Mouse (Mus musculus): ENCODE data around the gene H2-M1. TPM values are rescaled to one million over a fixed set of nuclear protein-coding genes. Genes with fewer than 3 reads are reported as not detected.

H2-M1 gene
- total RNA-seq (2021) = not detected
- polyA plus RNA-seq (2012; rRNA removed) = not detected in 2 replicates
- long read RNA-seq = 0 reads

DNA sequence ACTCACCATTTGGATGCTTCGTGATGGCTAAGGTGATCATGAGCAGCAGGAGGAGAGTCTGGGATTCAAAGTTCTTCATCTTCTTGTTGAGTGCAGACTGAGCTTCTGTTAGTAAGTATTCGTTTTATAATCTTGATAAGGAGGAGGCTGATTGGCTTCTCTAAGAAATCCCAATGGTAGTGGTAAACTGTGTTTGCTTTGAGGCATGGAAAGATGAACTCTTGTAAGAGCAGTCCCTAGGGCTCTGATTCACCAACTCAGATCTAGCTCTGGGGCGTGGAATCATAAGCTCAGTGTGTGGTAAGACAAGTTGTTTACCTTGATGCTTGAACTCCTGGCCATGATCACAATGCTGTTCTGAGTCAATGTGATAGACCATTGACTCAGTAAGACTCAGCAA lies at the start of gene H2-M1:
H2-M1 (minus strand) TSS at position 101 of the 400 bp plus-strand sequence.
- H3K27me3 ChIP-seq (ENCODE audit: control insufficient read depth, insufficient read depth, low read length) = no peaks in the 10 kb centered on the region
- WGBS = 50% methylated on average over 3 of the region's 3 CpGs
- no peaks in the 10 kb centered on the region for H3K4me1 ChIP-seq (ENCODE audit: control insufficient read depth, insufficient read depth, low read length)
- no peaks in the 10 kb centered on the region for H3K36me3 ChIP-seq (ENCODE audit: control insufficient read depth, insufficient read depth, low read length)
- intact Hi-C loops (cut with DNase I) = no loop called here
- H3K27ac ChIP-seq = no peak within 1 kb of the TSS
- no peaks in the 10 kb centered on the region for H3K79me2 ChIP-seq (replicated peaks; ENCODE audit: control insufficient read depth, insufficient read depth, low read length)
- no peak within 1 kb of the TSS for H3K9ac ChIP-seq (ENCODE audit: low read depth, low read length)
- H3K4me3 ChIP-seq = no peak within 1 kb of the TSS
- no peak for DNase-seq
- TF ChIP-seq POLR2A (IDR thresholded peaks at IDR 0.05; ENCODE audit: insufficient read depth, low read depth, low read length) (no peak), EP300 (IDR thresholded peaks at IDR 0.05; ENCODE audit: insufficient read depth, low read depth, low read length) (no peak), CTCF (IDR thresholded peaks at IDR 0.05) (no peak)

DNA sequence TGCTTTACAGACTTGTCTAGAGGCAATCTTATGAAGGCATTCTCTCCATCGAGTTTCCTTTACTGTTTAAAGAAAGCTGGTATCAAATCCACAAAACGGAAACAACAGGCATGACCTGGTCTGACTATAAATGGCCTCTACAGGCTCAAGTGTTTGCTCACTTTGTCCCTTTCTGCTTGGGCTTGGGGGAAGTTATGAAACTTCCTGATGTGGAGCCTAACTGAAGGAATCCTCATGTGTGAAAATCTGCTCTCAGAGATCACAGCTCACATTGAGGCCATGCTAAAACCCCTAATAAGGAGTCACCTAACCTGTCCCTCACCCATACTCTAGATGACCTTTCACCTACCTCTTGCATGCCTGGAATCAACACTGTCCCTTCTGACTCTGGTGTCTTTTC lies 25.7 kb upstream of the H2-M1 start:
- Histone ChIP-seq H3K9ac (ENCODE audit: low read depth, low read length) (no peak overlapping the region), H3K79me2 (replicated peaks; ENCODE audit: control insufficient read depth, insufficient read depth, low read length) (no peaks in the 10 kb centered on the region), H3K36me3 (ENCODE audit: control insufficient read depth, insufficient read depth, low read length) (no peaks in the 10 kb centered on the region), H3K4me1 (ENCODE audit: control insufficient read depth, insufficient read depth, low read length) (no peaks in the 10 kb centered on the region), H3K27me3 (ENCODE audit: control insufficient read depth, insufficient read depth, low read length) (no peaks in the 10 kb centered on the region), H3K4me3 (no peak overlapping the region), H3K27ac (no peak overlapping the region)
- intact Hi-C loops (cut with DNase I) = no loop called here
- no peak for DNase-seq
- WGBS = 43% methylated on average over 2 of the region's 2 CpGs
- TF ChIP-seq POLR2A (IDR thresholded peaks at IDR 0.05; ENCODE audit: insufficient read depth, low read depth, low read length) = no peak
- no peak for TF ChIP-seq CTCF (IDR thresholded peaks at IDR 0.05)
- no peak for TF ChIP-seq EP300 (IDR thresholded peaks at IDR 0.05; ENCODE audit: insufficient read depth, low read depth, low read length)

DNA sequence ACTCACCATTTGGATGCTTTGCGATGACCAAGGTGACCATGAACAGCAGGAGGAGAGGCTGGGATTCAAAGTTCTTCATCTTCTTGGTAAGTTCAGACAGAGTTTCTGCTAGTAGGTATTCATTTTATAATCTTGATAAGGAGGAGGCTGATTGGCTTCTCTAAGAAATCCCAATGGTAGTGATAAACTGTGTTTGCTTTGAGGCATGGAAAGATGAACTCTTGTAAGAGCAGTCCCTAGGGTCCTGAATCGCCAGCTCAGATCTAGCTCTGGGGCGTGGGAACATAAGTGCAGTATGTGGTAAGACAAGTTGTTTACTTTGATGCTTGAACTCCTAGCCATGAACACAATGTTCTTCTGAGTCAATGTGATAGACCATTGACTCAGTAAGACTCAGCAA lies 29.5 kb downstream of the H2-M1 start, which contains the start of gene H2-M9:
H2-M9 (minus strand) TSS at position 101 of the 400 bp plus-strand sequence.
- 78% methylated on average over 3 of the region's 3 CpGs for WGBS
- Histone ChIP-seq H3K36me3 (ENCODE audit: control insufficient read depth, insufficient read depth, low read length) (no peaks in the 10 kb centered on the region), H3K9ac (ENCODE audit: low read depth, low read length) (no peak within 1 kb of the TSS), H3K27me3 (ENCODE audit: control insufficient read depth, insufficient read depth, low read length) (no peaks in the 10 kb centered on the region), H3K4me1 (ENCODE audit: control insufficient read depth, insufficient read depth, low read length) (no peaks in the 10 kb centered on the region), H3K79me2 (replicated peaks; ENCODE audit: control insufficient read depth, insufficient read depth, low read length) (no peaks in the 10 kb centered on the region), H3K4me3 (no peak within 1 kb of the TSS), H3K27ac (no peak within 1 kb of the TSS)
- TF ChIP-seq EP300 (IDR thresholded peaks at IDR 0.05; ENCODE audit: insufficient read depth, low read depth, low read length) = no peak
- no peak for TF ChIP-seq POLR2A (IDR thresholded peaks at IDR 0.05; ENCODE audit: insufficient read depth, low read depth, low read length)
- no peak for TF ChIP-seq CTCF (IDR thresholded peaks at IDR 0.05)
- no peak for DNase-seq
- intact Hi-C loops (cut with DNase I) = no loop called here

Other genes with a start within 250 kb of the H2-M1 start
- gene H2-M10.4, start 209.9 kb downstream of the H2-M1 start, total RNA-seq (2021) = not detected
- gene H2-M10.4, start 209.9 kb downstream of the H2-M1 start, polyA plus RNA-seq (2012; rRNA removed) = not detected in 2 replicates
- not detected for gene H2-M11, start 125.1 kb downstream of the H2-M1 start, total RNA-seq (2021)
- not detected in 2 replicates for gene H2-M11, start 125.1 kb downstream of the H2-M1 start, polyA plus RNA-seq (2012; rRNA removed)
- gene H2-M9, start 29.6 kb downstream of the H2-M1 start, total RNA-seq (2021) = not detected
- 0.20 TPM in 1 of 2 replicates, not detected in the other for gene H2-M9, start 29.6 kb downstream of the H2-M1 start, polyA plus RNA-seq (2012; rRNA removed)
- gene H2-M10.5, start 100.7 kb upstream of the H2-M1 start, total RNA-seq (2021) = not detected
- not detected in 2 replicates for gene H2-M10.5, start 100.7 kb upstream of the H2-M1 start, polyA plus RNA-seq (2012; rRNA removed)
- not detected for gene H2-M10.6, start 140.0 kb upstream of the H2-M1 start, total RNA-seq (2021)
- not detected in 2 replicates for gene H2-M10.6, start 140.0 kb upstream of the H2-M1 start, polyA plus RNA-seq (2012; rRNA removed)
- 10 to 100 TPM; 19.1 to 19.3 TPM for gene Trim26, start 164.9 kb upstream of the H2-M1 start, total RNA-seq (2021)
- 17.0 and 21.7 TPM in 2 replicates for gene Trim26, start 164.9 kb upstream of the H2-M1 start, polyA plus RNA-seq (2012; rRNA removed)
- gene Trim15, start 195.0 kb upstream of the H2-M1 start, total RNA-seq (2021) = not detected
- 0.10 TPM in 1 of 2 replicates, not detected in the other for gene Trim15, start 195.0 kb upstream of the H2-M1 start, polyA plus RNA-seq (2012; rRNA removed)
- gene Trim10, start 197.4 kb upstream of the H2-M1 start, total RNA-seq (2021) = 1 to 10 TPM in 1 of 2 experiments, under 1 TPM in 1; 0.13 to 2.1 TPM
- gene Trim10, start 197.4 kb upstream of the H2-M1 start, polyA plus RNA-seq (2012; rRNA removed) = 0.92 TPM in 1 of 2 replicates, not detected in the other
- not detected for gene Trim40, start 217.9 kb upstream of the H2-M1 start, total RNA-seq (2021)
- not detected in 2 replicates for gene Trim40, start 217.9 kb upstream of the H2-M1 start, polyA plus RNA-seq (2012; rRNA removed)
- gene Trim31, start 225.9 kb upstream of the H2-M1 start, total RNA-seq (2021) = not detected
- gene Trim31, start 225.9 kb upstream of the H2-M1 start, polyA plus RNA-seq (2012; rRNA removed) = not detected in 2 replicates